Mouse (Mus musculus): ENCODE results near the gene Sertad4.

- TF ChIP-seq CTCF (IDR thresholded peaks at IDR 0.05; ENCODE audit: extremely low read depth, insufficient read depth, insufficient read length, insufficient replicate concordance) (no peak), POLR2A (IDR thresholded peaks at IDR 0.05; ENCODE audit: low read depth, low read length) (no peak)
Measured at GRCm38 (mm10) chr1:192853429-192853828, 2.1 kb downstream of the Sertad4 start.
